Mouse (Mus musculus) spleen, adult 2 months (tissue): Measurements from ENCODE around the gene Mdga1.

ENCODE experiments used
- CTCF ChIP-seq: fragments of 200-500 bp; IDR thresholded peaks from 2 replicates; pipeline ENCODE4 v1.5.1; 2011; ENCODE audit warnings: mild to moderate bottlenecking, inconsistent platforms; ENCODE audit not compliant: insufficient read depth, insufficient read length, insufficient replicate concordance; ENCODE audit errors: extremely low read depth
- POLR2A ChIP-seq: fragments of 200-500 bp; IDR thresholded peaks from 2 replicates; pipeline ENCODE4 v1.6.1; 2011; ENCODE audit warnings: low read depth, low read length, inconsistent platforms

- TF ChIP-seq CTCF (no peak), POLR2A (no peak)
Measured at GRCm38 (mm10) chr17:29937350-29937781, 32.5 kb downstream of the Mdga1 start.
